Mouse (Mus musculus): ENCODE measurements around the gene Tmc5.

GRCm38 (mm10) chr7:118595228-118595627 lies 1.9 kb upstream of the Tmc5 start:
- peak; percentile 99 for TF ChIP-seq CTCF (IDR thresholded peaks at IDR 0.05; ENCODE audit: low read depth)
- TF ChIP-seq EP300 (IDR thresholded peaks at IDR 0.05; ENCODE audit: low read depth) = no peak
